Mouse (Mus musculus): ENCODE results near the gene Fbxl14. TPM values are rescaled to one million over a fixed set of nuclear protein-coding genes. Genes with fewer than 3 reads are reported as not detected.

Fbxl14 gene
- polyA plus RNA-seq, 1 experiment from 2014 or later, result 3.9 TPM

- H3K27ac ChIP-seq (ENCODE audit: low read length), result no peak overlapping the region
- peak; percentile 58 for ATAC-seq
- H3K4me2 ChIP-seq (replicated peaks; ENCODE audit: low read depth, low read length), result peak overlapping the region; percentile 65
- DNase-seq (ENCODE audit: low spot score), result peak; percentile 78
- 2% methylated on average over 15 of the region's 15 CpGs for WGBS
- H3K9me3 ChIP-seq (ENCODE audit: low read length), result no peaks in the 10 kb centered on the region
- peak overlapping the region; percentile 36; the same call in 1 of the 2 replicates for H3K9ac ChIP-seq (replicated peaks; ENCODE audit: low read depth)
- H3K36me3 ChIP-seq (ENCODE audit: insufficient read depth, low read length), result no peaks in the 10 kb centered on the region
- no peaks in the 10 kb centered on the region for H3K27me3 ChIP-seq (replicated peaks; ENCODE audit: insufficient read depth, low read length)
- TF ChIP-seq EP300 (IDR thresholded peaks at IDR 0.05) (no peak), CTCF (IDR thresholded peaks at IDR 0.05) (no peak)
- H3K4me1 ChIP-seq (ENCODE audit: insufficient read depth, low read depth, low read length), result peaks cover 14% of the 10 kb centered on the region; the same call in 1 of the 2 replicates
- peak overlapping the region; percentile 34 for H3K4me3 ChIP-seq (ENCODE audit: low read depth, low read length)
Observed at GRCm38 (mm10) chr6:119451981-119452499, 27.4 kb upstream of the Fbxl14 start.

GRCm38 (mm10) chr6:119458166-119458565 lies 21.3 kb upstream of the Fbxl14 start:
- Histone ChIP-seq H3K9ac (replicated peaks; ENCODE audit: low read depth) (no peak overlapping the region), H3K9me3 (ENCODE audit: low read length) (no peaks in the 10 kb centered on the region), H3K4me2 (replicated peaks; ENCODE audit: low read depth, low read length) (no peak overlapping the region), H3K4me3 (ENCODE audit: low read depth, low read length) (no peak overlapping the region), H3K27me3 (replicated peaks; ENCODE audit: insufficient read depth, low read length) (no peaks in the 10 kb centered on the region), H3K4me1 (ENCODE audit: insufficient read depth, low read depth, low read length) (no peaks in the 10 kb centered on the region), H3K27ac (ENCODE audit: low read length) (no peak overlapping the region), H3K36me3 (ENCODE audit: insufficient read depth, low read length) (no peaks in the 10 kb centered on the region)
- ATAC-seq, result no peak
- DNase-seq (ENCODE audit: low spot score), result no peak
- TF ChIP-seq EP300 (IDR thresholded peaks at IDR 0.05) (no peak), CTCF (IDR thresholded peaks at IDR 0.05) (no peak)
- WGBS, result 61% methylated on average over 8 of the region's 8 CpGs

GRCm38 (mm10) chr6:119459041-119459440 lies 20.4 kb upstream of the Fbxl14 start:
- Histone ChIP-seq H3K9me3 (ENCODE audit: low read length) (no peaks in the 10 kb centered on the region), H3K4me3 (ENCODE audit: low read depth, low read length) (no peak overlapping the region), H3K27me3 (replicated peaks; ENCODE audit: insufficient read depth, low read length) (no peaks in the 10 kb centered on the region), H3K9ac (replicated peaks; ENCODE audit: low read depth) (no peak overlapping the region), H3K36me3 (ENCODE audit: insufficient read depth, low read length) (no peaks in the 10 kb centered on the region), H3K4me1 (ENCODE audit: insufficient read depth, low read depth, low read length) (no peaks in the 10 kb centered on the region), H3K27ac (ENCODE audit: low read length) (no peak overlapping the region), H3K4me2 (replicated peaks; ENCODE audit: low read depth, low read length) (no peak overlapping the region)
- no peak for TF ChIP-seq EP300 (IDR thresholded peaks at IDR 0.05)
- TF ChIP-seq CTCF (IDR thresholded peaks at IDR 0.05), result no peak
- DNase-seq (ENCODE audit: low spot score), result no peak
- ATAC-seq, result no peak
- whole genome bisulfite sequencing, result 55% methylated on average over 4 of the region's 4 CpGs

GRCm38 (mm10) chr6:119460391-119460790 lies 19.1 kb upstream of the Fbxl14 start:
- TF ChIP-seq CTCF (IDR thresholded peaks at IDR 0.05) (no peak), EP300 (IDR thresholded peaks at IDR 0.05) (no peak)
- no peak overlapping the region for H3K4me3 ChIP-seq (ENCODE audit: low read depth, low read length)
- WGBS, result 77% methylated on average over 5 of the region's 5 CpGs
- H3K4me2 ChIP-seq (replicated peaks; ENCODE audit: low read depth, low read length), result no peak overlapping the region
- no peaks in the 10 kb centered on the region for H3K27me3 ChIP-seq (replicated peaks; ENCODE audit: insufficient read depth, low read length)
- H3K4me1 ChIP-seq (ENCODE audit: insufficient read depth, low read depth, low read length), result no peaks in the 10 kb centered on the region
- no peak overlapping the region for H3K9ac ChIP-seq (replicated peaks; ENCODE audit: low read depth)
- DNase-seq (ENCODE audit: low spot score) (no peak), ATAC-seq (no peak)
- no peaks in the 10 kb centered on the region for H3K9me3 ChIP-seq (ENCODE audit: low read length)
- no peak overlapping the region for H3K27ac ChIP-seq (ENCODE audit: low read length)
- H3K36me3 ChIP-seq (ENCODE audit: insufficient read depth, low read length), result no peaks in the 10 kb centered on the region

GRCm38 (mm10) chr6:119466161-119466560 lies 13.3 kb upstream of the Fbxl14 start:
- DNase-seq (ENCODE audit: low spot score), result no peak
- TF ChIP-seq EP300 (IDR thresholded peaks at IDR 0.05) (no peak), CTCF (IDR thresholded peaks at IDR 0.05) (no peak)

GRCm38 (mm10) chr6:119466921-119467784 lies 12.3 kb upstream of the Fbxl14 start:
- DNase-seq (ENCODE audit: low spot score) (no peak), ATAC-seq (no peak)
- Histone ChIP-seq H3K4me1 (ENCODE audit: insufficient read depth, low read depth, low read length) (no peaks in the 10 kb centered on the region), H3K9ac (replicated peaks; ENCODE audit: low read depth) (no peak overlapping the region), H3K4me3 (ENCODE audit: low read depth, low read length) (no peak overlapping the region), H3K27me3 (replicated peaks; ENCODE audit: insufficient read depth, low read length) (no peaks in the 10 kb centered on the region), H3K36me3 (ENCODE audit: insufficient read depth, low read length) (no peaks in the 10 kb centered on the region), H3K27ac (ENCODE audit: low read length) (no peak overlapping the region), H3K4me2 (replicated peaks; ENCODE audit: low read depth, low read length) (no peak overlapping the region), H3K9me3 (ENCODE audit: low read length) (no peaks in the 10 kb centered on the region)
- 59% methylated on average over 10 of the region's 10 CpGs for WGBS
- TF ChIP-seq CTCF (IDR thresholded peaks at IDR 0.05) (no peak), EP300 (IDR thresholded peaks at IDR 0.05) (no peak)

More at GRCm38 (mm10) chr6:119466161-119466560, 13.3 kb upstream of the Fbxl14 start:
- H3K9me3 ChIP-seq (ENCODE audit: low read length), result no peaks in the 10 kb centered on the region
- no peaks in the 10 kb centered on the region for H3K4me1 ChIP-seq (ENCODE audit: insufficient read depth, low read depth, low read length)
- 94% methylated on average over 1 of the region's 1 CpGs for WGBS
- H3K9ac ChIP-seq (replicated peaks; ENCODE audit: low read depth), result no peak overlapping the region
- no peak for ATAC-seq
- no peak overlapping the region for H3K4me2 ChIP-seq (replicated peaks; ENCODE audit: low read depth, low read length)
- H3K4me3 ChIP-seq (ENCODE audit: low read depth, low read length), result no peak overlapping the region
- H3K36me3 ChIP-seq (ENCODE audit: insufficient read depth, low read length), result no peaks in the 10 kb centered on the region
- no peaks in the 10 kb centered on the region for H3K27me3 ChIP-seq (replicated peaks; ENCODE audit: insufficient read depth, low read length)
- H3K27ac ChIP-seq (ENCODE audit: low read length), result no peak overlapping the region

Measured in lung, postnatal 0 days (tissue).